Mouse (Mus musculus): ENCODE measurements around the gene Gas2l3.

DNA sequence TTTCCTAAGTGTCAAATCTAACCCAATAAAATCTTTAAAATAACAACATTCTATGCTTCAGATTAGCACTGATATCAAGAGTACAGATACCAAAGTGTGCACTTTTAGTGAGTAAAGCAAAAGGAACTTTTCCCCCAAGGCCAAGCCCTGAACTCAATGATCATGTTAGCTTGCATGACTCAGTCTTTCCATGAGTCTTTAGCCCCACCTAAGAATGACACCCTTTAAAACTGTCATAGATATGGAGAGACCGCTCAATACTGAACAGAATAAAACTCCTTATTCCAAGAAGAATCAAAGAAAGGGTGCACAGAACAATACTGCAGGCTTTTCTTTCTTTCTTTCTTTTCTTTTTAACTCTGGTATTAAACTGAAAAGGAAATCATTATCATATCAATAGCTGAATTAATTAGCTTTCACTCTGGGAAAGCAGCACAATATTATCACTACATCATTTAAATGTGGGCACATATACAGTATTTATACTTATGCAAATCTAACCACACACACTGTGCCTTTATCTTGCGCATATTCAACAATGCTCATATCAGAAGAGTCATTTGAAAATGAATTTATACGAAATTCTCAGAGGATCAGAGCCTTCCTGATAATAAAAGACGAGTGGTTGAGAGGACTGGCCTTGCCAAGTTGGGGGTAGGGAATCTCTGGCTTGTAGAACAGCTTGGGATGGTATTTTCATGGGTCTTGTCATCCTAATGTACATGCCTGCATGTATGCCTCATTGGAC is 43.4 kb upstream of the Gas2l3 start:
- TF ChIP-seq ZNF384 (IDR thresholded peaks at IDR 0.05; ENCODE audit: low read depth, low read length) (no peak), MAFK (IDR thresholded peaks at IDR 0.05; ENCODE audit: insufficient read depth, low read depth, low read length) (no peak), ZC3H11A (IDR thresholded peaks at IDR 0.05; ENCODE audit: borderline replicate concordance, low read depth, low read length) (no peak), HCFC1 (IDR thresholded peaks at IDR 0.05; ENCODE audit: borderline replicate concordance, insufficient read depth, low read length) (no peak), CHD2 (IDR thresholded peaks at IDR 0.05; ENCODE audit: low read depth, low read length) (no peak)

Measured in ES-E14 (cell line).